Mouse (Mus musculus): ENCODE data around the gene Copb1. TPM values are rescaled to one million over a fixed set of nuclear protein-coding genes. Genes with fewer than 3 reads are reported as not detected.

Gene Copb1
- polyA plus RNA-seq (2015; fragmentation: Nextera tagmentation; extraction: Ambion mirVana): 130 and 131 TPM in 2 replicates

GRCm38 (mm10) chr7:114253885-114254833 is at the start of gene Copb1:
Copb1 (minus strand) TSS chr7:114254711.
- Histone ChIP-seq H3K9ac (ENCODE audit: low read length) (peak within 1 kb of the TSS; percentile 97), H3K27ac (ENCODE audit: low read length) (peak within 1 kb of the TSS; percentile 64), H3K9me3 (replicated peaks; ENCODE audit: control insufficient read depth, low read length) (no peaks in the 10 kb centered on the region), H3K36me3 (ENCODE audit: control insufficient read depth, insufficient read depth, low read length) (peaks cover 15% of the 10 kb centered on the region), H3K4me3 (replicated peaks; ENCODE audit: low read length) (peak within 1 kb of the TSS; percentile 89), H3K4me2 (ENCODE audit: low read depth, low read length) (peak within 1 kb of the TSS; percentile 63), H3K4me1 (ENCODE audit: control insufficient read depth, insufficient read depth, low read length) (peaks cover 6% of the 10 kb centered on the region), H3K27me3 (ENCODE audit: control insufficient read depth, insufficient read depth, low read length) (no peaks in the 10 kb centered on the region)
- ATAC-seq (ENCODE audit: insufficient read depth, low FRiP score): peak; percentile 99
- 1% methylated on average over 75 of the region's 75 CpGs for WGBS

GRCm38 (mm10) chr7:114301293-114301782 is 46.8 kb upstream of the Copb1 start:
- Histone ChIP-seq H3K36me3 (ENCODE audit: control insufficient read depth, insufficient read depth, low read length) (no peaks in the 10 kb centered on the region), H3K4me1 (ENCODE audit: control insufficient read depth, insufficient read depth, low read length) (no peaks in the 10 kb centered on the region), H3K4me3 (replicated peaks; ENCODE audit: low read length) (no peak overlapping the region), H3K27ac (ENCODE audit: low read length) (no peak overlapping the region), H3K9me3 (replicated peaks; ENCODE audit: control insufficient read depth, low read length) (no peaks in the 10 kb centered on the region), H3K4me2 (ENCODE audit: low read depth, low read length) (no peak overlapping the region), H3K9ac (ENCODE audit: low read length) (no peak overlapping the region), H3K27me3 (ENCODE audit: control insufficient read depth, insufficient read depth, low read length) (no peaks in the 10 kb centered on the region)
- ATAC-seq (ENCODE audit: insufficient read depth, low FRiP score): no peak; the same call in 1 of the 2 replicates
- 46% methylated on average over 4 of the region's 4 CpGs for WGBS

GRCm38 (mm10) chr7:114300782-114301181 is 46.3 kb upstream of the Copb1 start:
- Histone ChIP-seq H3K27ac (ENCODE audit: low read length) (no peak overlapping the region), H3K36me3 (ENCODE audit: control insufficient read depth, insufficient read depth, low read length) (no peaks in the 10 kb centered on the region), H3K27me3 (ENCODE audit: control insufficient read depth, insufficient read depth, low read length) (no peaks in the 10 kb centered on the region), H3K9ac (ENCODE audit: low read length) (no peak overlapping the region), H3K4me1 (ENCODE audit: control insufficient read depth, insufficient read depth, low read length) (no peaks in the 10 kb centered on the region), H3K9me3 (replicated peaks; ENCODE audit: control insufficient read depth, low read length) (no peaks in the 10 kb centered on the region), H3K4me2 (ENCODE audit: low read depth, low read length) (no peak overlapping the region), H3K4me3 (replicated peaks; ENCODE audit: low read length) (no peak overlapping the region)
- WGBS: 87% methylated on average over 2 of the region's 2 CpGs
- no peak for ATAC-seq (ENCODE audit: insufficient read depth, low FRiP score)

- ATAC-seq (ENCODE audit: insufficient read depth, low FRiP score): no peak
Observed at GRCm38 (mm10) chr7:114299247-114299646, 44.7 kb upstream of the Copb1 start.

GRCm38 (mm10) chr7:114294698-114295097 is 40.2 kb upstream of the Copb1 start:
- no peaks in the 10 kb centered on the region for H3K9me3 ChIP-seq (replicated peaks; ENCODE audit: control insufficient read depth, low read length)
- no peaks in the 10 kb centered on the region for H3K27me3 ChIP-seq (ENCODE audit: control insufficient read depth, insufficient read depth, low read length)
- H3K9ac ChIP-seq (ENCODE audit: low read length): no peak overlapping the region
- H3K4me3 ChIP-seq (replicated peaks; ENCODE audit: low read length): no peak overlapping the region
- WGBS: 87% methylated on average over 5 of the region's 5 CpGs
- no peak overlapping the region for H3K4me2 ChIP-seq (ENCODE audit: low read depth, low read length)
- no peak for ATAC-seq (ENCODE audit: insufficient read depth, low FRiP score)
- no peak overlapping the region for H3K27ac ChIP-seq (ENCODE audit: low read length)
- no peaks in the 10 kb centered on the region for H3K36me3 ChIP-seq (ENCODE audit: control insufficient read depth, insufficient read depth, low read length)
- peaks cover 5% of the 10 kb centered on the region for H3K4me1 ChIP-seq (ENCODE audit: control insufficient read depth, insufficient read depth, low read length)

More at GRCm38 (mm10) chr7:114299247-114299646, 44.7 kb upstream of the Copb1 start:
- H3K9me3 ChIP-seq (replicated peaks; ENCODE audit: control insufficient read depth, low read length): no peaks in the 10 kb centered on the region
- no peaks in the 10 kb centered on the region for H3K4me1 ChIP-seq (ENCODE audit: control insufficient read depth, insufficient read depth, low read length)
- no peak overlapping the region for H3K27ac ChIP-seq (ENCODE audit: low read length)
- H3K9ac ChIP-seq (ENCODE audit: low read length): no peak overlapping the region
- H3K4me3 ChIP-seq (replicated peaks; ENCODE audit: low read length): no peak overlapping the region
- H3K4me2 ChIP-seq (ENCODE audit: low read depth, low read length): no peak overlapping the region
- 56% methylated on average over 4 of the region's 4 CpGs for WGBS
- H3K27me3 ChIP-seq (ENCODE audit: control insufficient read depth, insufficient read depth, low read length): no peaks in the 10 kb centered on the region
- H3K36me3 ChIP-seq (ENCODE audit: control insufficient read depth, insufficient read depth, low read length): no peaks in the 10 kb centered on the region

- no peaks in the 10 kb centered on the region for H3K9me3 ChIP-seq (replicated peaks; ENCODE audit: control insufficient read depth, low read length)
- peaks cover 5% of the 10 kb centered on the region for H3K4me1 ChIP-seq (ENCODE audit: control insufficient read depth, insufficient read depth, low read length)
- no peak for ATAC-seq (ENCODE audit: insufficient read depth, low FRiP score)
- 68% methylated on average over 5 of the region's 5 CpGs for WGBS
- H3K4me2 ChIP-seq (ENCODE audit: low read depth, low read length): no peak overlapping the region
- H3K27me3 ChIP-seq (ENCODE audit: control insufficient read depth, insufficient read depth, low read length): no peaks in the 10 kb centered on the region
- H3K4me3 ChIP-seq (replicated peaks; ENCODE audit: low read length): no peak overlapping the region
- no peaks in the 10 kb centered on the region for H3K36me3 ChIP-seq (ENCODE audit: control insufficient read depth, insufficient read depth, low read length)
- no peak overlapping the region for H3K27ac ChIP-seq (ENCODE audit: low read length)
- H3K9ac ChIP-seq (ENCODE audit: low read length): no peak overlapping the region
Observed at GRCm38 (mm10) chr7:114293903-114294302, 39.4 kb upstream of the Copb1 start.

GRCm38 (mm10) chr7:114292501-114292971 is 38.0 kb upstream of the Copb1 start:
- Histone ChIP-seq H3K4me3 (replicated peaks; ENCODE audit: low read length) (peak overlapping the region; percentile 37), H3K4me1 (ENCODE audit: control insufficient read depth, insufficient read depth, low read length) (peaks cover 5% of the 10 kb centered on the region), H3K4me2 (ENCODE audit: low read depth, low read length) (peak overlapping the region; percentile 52), H3K36me3 (ENCODE audit: control insufficient read depth, insufficient read depth, low read length) (no peaks in the 10 kb centered on the region), H3K27me3 (ENCODE audit: control insufficient read depth, insufficient read depth, low read length) (no peaks in the 10 kb centered on the region), H3K9me3 (replicated peaks; ENCODE audit: control insufficient read depth, low read length) (no peaks in the 10 kb centered on the region), H3K9ac (ENCODE audit: low read length) (peak overlapping the region; percentile 63), H3K27ac (ENCODE audit: low read length) (peak overlapping the region; percentile 5; the same call in 1 of the 2 replicates)
- WGBS: 13% methylated on average over 12 of the region's 12 CpGs
- ATAC-seq (ENCODE audit: insufficient read depth, low FRiP score): peak; percentile 80; the same call in 1 of the 2 replicates

GRCm38 (mm10) chr7:114291461-114292335 is 37.2 kb upstream of the Copb1 start:
- H3K36me3 ChIP-seq (ENCODE audit: control insufficient read depth, insufficient read depth, low read length): no peaks in the 10 kb centered on the region
- no peak overlapping the region for H3K9ac ChIP-seq (ENCODE audit: low read length)
- no peak for ATAC-seq (ENCODE audit: insufficient read depth, low FRiP score)
- no peaks in the 10 kb centered on the region for H3K27me3 ChIP-seq (ENCODE audit: control insufficient read depth, insufficient read depth, low read length)
- no peak overlapping the region for H3K4me2 ChIP-seq (ENCODE audit: low read depth, low read length)
- H3K4me1 ChIP-seq (ENCODE audit: control insufficient read depth, insufficient read depth, low read length): peaks cover 5% of the 10 kb centered on the region
- WGBS: 59% methylated on average over 15 of the region's 15 CpGs
- H3K9me3 ChIP-seq (replicated peaks; ENCODE audit: control insufficient read depth, low read length): no peaks in the 10 kb centered on the region
- peak overlapping the region; percentile 32; the same call in 1 of the 2 replicates for H3K27ac ChIP-seq (ENCODE audit: low read length)
- no peak overlapping the region for H3K4me3 ChIP-seq (replicated peaks; ENCODE audit: low read length)

Measured in stomach, embryonic 16.5 days (tissue).